Mouse (Mus musculus) limb, embryonic 15.5 days (tissue): ENCODE results near the gene Crlf2. TPM values are rescaled to one million over a fixed set of nuclear protein-coding genes. Genes with fewer than 3 reads are reported as not detected.

Experiments used
- polyA plus RNA-seq: library from polyadenylated mRNA; unstranded; fragments of >200 nt; fragmentation: Nextera tagmentation; extraction: Ambion mirVana; gene quantifications from 2 replicates; pipeline ENCODE4 v1.2.1, GENCODE M21; 2015

The Crlf2 gene
- polyA plus RNA-seq, 1 experiment from 2014 or later: 13.9 TPM

Other genes starting within 250 kb of the Crlf2 start
- gene Vmn2r16, start 228.8 kb downstream of the Crlf2 start, polyA plus RNA-seq: not detected in 2 replicates
- not detected in 2 replicates for gene Vmn2r17, start 139.3 kb downstream of the Crlf2 start, polyA plus RNA-seq
- 1.8 and 2.4 TPM in 2 replicates for gene 5430403G16Rik, start 132.0 kb upstream of the Crlf2 start, polyA plus RNA-seq
- gene 4930522L14Rik, start 192.9 kb upstream of the Crlf2 start, polyA plus RNA-seq: 9.7 and 11.3 TPM in 2 replicates